Mouse (Mus musculus): ENCODE data around the gene Eef2.
A peak's percentile ranks its signal among the peaks of the same experiment; 100 is the strongest.

The Eef2 gene

GRCm38 (mm10) chr10:81176466-81177271 lies at the start of gene Eef2:
Gene Eef2, plus strand, starts transcription at chr10:81176631.
- peak; percentile 97 for DNase-seq (ENCODE audit: low spot score)

DNA sequence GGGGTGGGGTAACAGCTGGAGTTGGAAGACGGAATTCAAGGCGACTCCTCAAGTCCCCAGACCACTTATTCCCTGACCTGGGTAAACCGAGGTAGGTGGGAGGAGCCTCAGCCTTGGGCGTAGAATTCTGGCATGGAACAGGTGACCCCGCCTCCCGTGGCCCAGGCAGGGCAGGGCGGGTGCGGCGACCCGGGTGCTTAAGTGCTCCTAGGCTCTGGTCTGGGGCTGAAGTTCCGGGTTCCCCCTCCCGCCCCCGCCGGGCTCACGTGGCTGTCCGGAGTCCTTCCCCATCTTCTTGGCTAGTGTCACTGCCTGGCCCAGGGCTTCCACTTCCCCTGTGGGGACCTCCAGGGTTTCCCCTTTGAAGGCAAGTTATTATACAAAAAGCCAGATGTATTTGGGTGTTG lies 42.2 kb upstream of the Eef2 start:
- peak; percentile 75 for DNase-seq (ENCODE audit: low spot score)

DNA sequence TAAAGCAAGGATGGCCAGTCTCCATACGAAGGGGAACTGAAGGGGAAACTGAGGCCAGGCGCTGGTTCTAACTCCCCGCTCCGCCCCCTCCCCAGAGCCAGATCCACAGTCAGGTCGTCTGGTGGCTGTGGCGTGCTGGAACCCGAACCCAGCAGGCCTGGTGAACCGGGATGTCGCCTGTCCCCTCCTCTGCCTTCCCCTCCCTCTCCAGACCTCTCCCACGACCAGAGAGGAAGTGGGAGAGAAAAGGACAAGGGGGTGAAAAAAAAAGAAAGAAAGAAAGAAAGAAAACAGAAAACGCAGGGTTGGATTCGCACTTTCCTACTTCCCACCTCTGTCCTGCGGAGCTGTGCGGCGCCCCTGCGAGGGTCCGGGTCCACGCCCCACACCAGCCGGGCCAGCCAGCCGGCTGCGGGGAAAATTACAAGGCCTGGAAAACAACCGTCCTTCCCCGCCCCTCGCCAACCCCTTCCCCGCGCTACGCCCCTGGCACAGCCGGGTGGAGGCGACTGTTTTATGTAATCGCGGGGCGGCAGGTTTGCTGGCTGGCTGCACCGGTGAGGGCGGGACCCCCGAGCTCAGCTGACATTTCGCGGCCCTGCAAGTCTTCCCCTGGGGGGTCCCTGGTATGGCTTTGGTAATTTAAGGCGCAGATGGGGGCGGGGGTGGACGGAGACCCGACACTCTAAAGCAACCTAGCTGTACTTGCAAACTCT lies 41.3 kb upstream of the Eef2 start, which contains the start of gene Zbtb7a:
Zbtb7a (plus strand) TSS at position 255 of the 716 bp plus-strand sequence.
- peak; percentile 60 for DNase-seq (ENCODE audit: low spot score)

GRCm38 (mm10) chr10:81135831-81136705 lies 40.4 kb upstream of the Eef2 start:
- peak; percentile 69 for DNase-seq (ENCODE audit: low spot score)

GRCm38 (mm10) chr10:81136706-81137231 lies 39.7 kb upstream of the Eef2 start:
- peak; percentile 69 for DNase-seq (ENCODE audit: low spot score)

DNA sequence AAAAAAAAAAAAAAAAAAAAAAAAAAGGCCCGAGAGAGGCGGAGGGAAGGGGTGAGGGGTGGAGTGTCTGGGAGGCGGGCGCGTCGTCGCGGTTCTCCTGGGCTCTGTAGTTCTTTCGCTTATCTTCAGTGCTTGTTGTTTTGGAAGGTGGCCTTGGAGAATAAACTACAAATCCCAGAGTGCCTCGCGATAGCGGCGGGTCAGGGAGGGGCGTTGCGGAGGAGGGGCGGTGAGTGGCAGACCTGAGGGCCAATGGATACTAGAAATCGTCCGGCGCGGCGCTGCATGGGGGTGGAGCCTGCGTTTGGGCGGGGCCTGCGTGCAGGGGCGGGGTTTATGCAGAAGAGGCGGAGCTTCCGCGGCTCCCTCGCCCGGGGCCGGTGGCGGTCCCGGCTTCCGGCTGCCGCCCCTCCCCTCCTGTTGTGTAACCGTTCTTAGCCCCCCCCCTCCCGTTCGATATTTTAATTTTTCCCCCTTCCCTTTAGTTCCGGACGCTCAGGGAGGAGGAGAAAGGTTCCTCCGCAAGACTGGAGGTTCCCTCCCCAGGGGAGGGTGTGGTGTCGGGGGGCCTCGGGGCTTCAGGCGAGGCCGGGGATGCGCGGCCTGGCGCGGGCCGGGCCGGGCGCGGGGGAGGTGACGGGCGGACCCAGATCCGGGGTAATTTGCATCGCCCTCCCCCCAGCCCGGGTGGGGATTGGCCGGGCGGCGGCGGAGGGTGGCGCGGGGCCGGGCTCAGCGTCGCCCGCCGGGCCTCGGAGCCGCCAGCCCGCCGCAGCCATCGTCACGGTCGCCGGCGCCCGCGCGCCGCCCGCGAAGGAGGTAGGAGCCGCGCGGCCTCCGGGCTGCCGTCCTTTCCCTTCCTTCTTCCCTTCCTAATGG lies 38.9 kb upstream of the Eef2 start:
- peak; percentile 99 for DNase-seq (ENCODE audit: low spot score)

- DNase-seq (ENCODE audit: low spot score) = no peak
Measured at GRCm38 (mm10) chr10:81138131-81138782, 38.2 kb upstream of the Eef2 start.

- DNase-seq (ENCODE audit: low spot score) = no peak
Measured at GRCm38 (mm10) chr10:81138821-81139528, 37.5 kb upstream of the Eef2 start.

GRCm38 (mm10) chr10:81139529-81139846 lies 36.9 kb upstream of the Eef2 start:
- no peak for DNase-seq (ENCODE audit: low spot score)

DNA sequence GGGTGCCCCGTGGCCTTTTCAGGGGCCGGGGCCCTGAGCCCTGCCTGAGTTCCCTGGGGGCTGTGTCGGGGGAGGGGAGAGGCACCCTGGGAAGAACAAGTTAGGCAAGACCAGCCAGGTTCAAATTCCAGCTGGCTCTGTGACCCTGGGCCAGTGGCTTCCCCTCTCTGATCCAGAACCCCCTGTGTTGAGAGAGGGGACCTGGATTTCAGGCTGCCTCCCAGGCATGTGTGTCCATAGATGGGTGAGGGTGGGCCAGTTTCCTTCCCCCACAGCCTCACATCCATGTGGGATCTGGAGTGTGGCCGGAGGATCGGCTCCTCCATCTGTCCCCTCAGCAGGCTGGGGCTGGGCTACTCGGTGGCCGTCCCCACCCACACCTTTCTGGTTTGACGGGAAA lies 36.4 kb upstream of the Eef2 start:
- no peak for DNase-seq (ENCODE audit: low spot score)

- DNase-seq (ENCODE audit: low spot score) = no peak
Measured at GRCm38 (mm10) chr10:81140717-81141454, 35.5 kb upstream of the Eef2 start.

DNA sequence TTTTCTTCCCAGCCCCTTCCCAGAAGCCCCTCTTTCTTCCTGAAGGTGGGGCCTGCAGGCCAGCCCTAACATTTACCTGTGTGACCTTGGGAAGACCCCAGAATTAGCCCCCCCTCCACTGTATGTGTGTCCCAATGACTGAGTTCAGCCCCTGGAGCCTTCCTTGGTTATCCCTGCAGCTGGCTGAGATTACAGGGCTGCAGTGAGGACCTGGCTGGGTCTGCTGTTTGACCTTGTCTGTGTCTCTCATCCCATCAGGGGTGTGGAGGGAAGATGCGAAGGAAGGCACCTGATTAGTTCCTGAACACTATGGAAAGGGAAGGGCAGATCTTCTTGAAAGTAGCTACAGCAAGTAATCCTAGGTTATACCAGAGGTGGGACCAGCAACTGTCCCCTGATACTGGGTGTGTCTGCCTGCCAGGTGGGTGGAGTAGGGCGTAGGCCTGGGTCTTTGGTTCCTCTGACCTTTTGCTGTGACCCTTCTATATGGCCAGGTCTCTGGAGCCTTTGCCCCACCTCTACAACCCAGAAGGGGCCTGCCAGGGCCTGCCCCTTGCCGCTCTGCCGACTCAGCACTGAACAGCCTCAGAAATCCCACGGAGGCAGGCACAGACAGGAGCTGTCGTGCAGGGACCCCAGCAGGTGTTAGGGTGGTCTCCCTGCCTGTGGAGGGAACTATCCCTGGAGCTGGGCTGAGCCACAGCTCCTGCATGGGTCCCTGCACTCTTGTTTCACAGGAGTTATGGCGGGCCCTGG lies 34.8 kb upstream of the Eef2 start:
- DNase-seq (ENCODE audit: low spot score) = no peak

- no peak for DNase-seq (ENCODE audit: low spot score)
Measured at GRCm38 (mm10) chr10:81142551-81142981, 33.9 kb upstream of the Eef2 start.

GRCm38 (mm10) chr10:81143157-81143633 lies 33.2 kb upstream of the Eef2 start:
- DNase-seq (ENCODE audit: low spot score) = no peak

DNA sequence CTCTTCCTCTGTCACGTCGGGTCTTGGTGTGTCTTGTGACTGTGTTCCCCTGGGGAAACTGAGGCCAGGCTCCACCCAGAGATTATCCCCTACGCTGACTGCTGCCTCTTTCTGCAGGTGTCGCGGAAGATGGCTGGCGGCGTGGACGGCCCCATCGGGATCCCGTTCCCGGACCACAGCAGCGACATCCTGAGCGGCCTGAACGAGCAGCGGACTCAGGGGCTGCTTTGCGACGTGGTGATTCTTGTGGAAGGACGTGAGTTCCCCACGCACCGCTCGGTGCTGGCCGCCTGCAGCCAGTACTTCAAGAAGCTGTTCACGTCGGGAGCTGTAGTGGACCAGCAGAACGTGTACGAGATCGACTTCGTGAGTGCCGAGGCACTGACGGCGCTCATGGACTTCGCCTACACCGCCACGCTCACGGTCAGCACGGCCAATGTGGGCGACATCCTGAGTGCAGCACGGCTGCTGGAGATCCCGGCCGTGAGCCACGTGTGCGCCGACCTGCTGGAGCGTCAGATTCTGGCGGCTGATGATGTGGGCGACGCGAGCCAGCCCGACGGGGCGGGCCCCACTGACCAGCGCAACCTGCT lies 32.5 kb upstream of the Eef2 start:
- DNase-seq (ENCODE audit: low spot score) = no peak

GRCm38 (mm10) chr10:81144667-81145066 lies 31.8 kb upstream of the Eef2 start:
- no peak for DNase-seq (ENCODE audit: low spot score)

DNA sequence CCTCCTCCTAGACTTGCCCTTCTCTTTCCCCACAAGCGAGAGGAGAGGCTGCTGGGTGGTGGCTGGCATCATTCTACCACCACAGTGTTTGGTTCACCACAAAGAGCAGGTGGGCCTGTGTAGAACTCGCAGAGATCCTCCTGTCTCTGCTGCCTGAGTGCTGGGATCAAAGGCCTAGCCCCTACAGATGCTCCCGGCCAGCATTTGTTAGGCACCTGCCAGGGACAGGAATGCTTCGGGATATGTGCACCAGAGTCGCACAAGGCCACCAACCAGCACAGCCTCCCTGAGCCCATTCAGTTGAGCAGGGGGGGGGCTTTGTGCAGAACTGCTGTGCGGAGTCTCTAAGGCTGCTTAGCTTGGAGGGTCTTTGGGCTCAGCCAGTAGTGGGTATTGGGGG lies 31.1 kb upstream of the Eef2 start:
- no peak for DNase-seq (ENCODE audit: low spot score)

- no peak for DNase-seq (ENCODE audit: low spot score)
Measured at GRCm38 (mm10) chr10:81145778-81146177, 30.7 kb upstream of the Eef2 start.

Measured in spleen, adult 12 weeks (tissue).